Mouse (Mus musculus): ENCODE data around the gene Gnb5. TPM values are rescaled to one million over a fixed set of nuclear protein-coding genes. Genes with fewer than 3 reads are reported as not detected.

Gene Gnb5
- total and polyA plus RNA-seq, 2 experiments from 2014 or later, result 73.2 to 91.4 TPM

DNA sequence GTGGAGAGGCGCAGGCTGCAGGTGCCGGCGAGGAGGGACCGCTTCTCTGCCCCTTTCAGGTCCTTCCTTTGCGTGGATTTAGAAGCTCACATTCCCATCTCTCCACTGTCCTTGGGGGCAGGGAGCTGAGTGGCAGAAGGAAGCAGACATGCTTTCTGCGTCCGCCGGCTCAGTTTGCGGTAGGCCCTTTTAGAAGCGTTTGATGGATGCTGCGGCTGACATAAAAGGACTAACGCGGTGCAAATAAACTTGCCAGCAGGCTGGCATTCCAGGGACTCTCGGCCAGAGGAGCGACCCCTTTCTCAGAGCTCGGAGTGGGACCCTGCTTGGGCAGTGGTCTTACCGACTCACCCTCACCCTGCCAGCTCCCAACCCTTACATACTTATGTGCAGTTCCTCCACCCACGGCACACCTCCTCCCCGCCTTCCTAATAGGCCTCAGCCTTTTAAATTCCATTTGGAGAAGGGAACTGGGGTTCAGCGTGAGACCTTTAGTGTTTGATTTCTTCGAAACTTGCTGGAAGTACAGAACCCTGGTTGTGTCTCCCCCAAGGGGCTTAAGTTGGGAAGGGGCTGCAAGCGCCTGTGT is 8.5 kb downstream of the Gnb5 start:
- H3K36me3 ChIP-seq (ENCODE audit: insufficient read depth), result peaks cover 4% of the 10 kb centered on the region; the same call in 1 of the 2 replicates

GRCm38 (mm10) chr9:75315238-75315637 is 9.2 kb downstream of the Gnb5 start:
- Histone ChIP-seq H3K4me3 (ENCODE audit: low read depth, low read length) (peak overlapping the region; percentile 79), H3K4me1 (ENCODE audit: insufficient read depth) (peaks cover 12% of the 10 kb centered on the region), H3K4me2 (ENCODE audit: low read depth) (peak overlapping the region; percentile 76), H3K27ac (ENCODE audit: low read depth, low read length) (no peak overlapping the region), H3K36me3 (ENCODE audit: insufficient read depth) (peaks cover 4% of the 10 kb centered on the region; the same call in 1 of the 2 replicates), H3K9me3 (ENCODE audit: low read length) (no peaks in the 10 kb centered on the region), H3K27me3 (ENCODE audit: insufficient read depth, low read length) (no peaks in the 10 kb centered on the region), H3K9ac (no peak overlapping the region)
- ATAC-seq (no peak), DNase-seq (no peak)
- WGBS, result 76% methylated on average over 3 of the region's 3 CpGs
- no peak for TF ChIP-seq CTCF (IDR thresholded peaks at IDR 0.05; ENCODE audit: low read depth)

More for the DNA sequence above, 8.5 kb downstream of the Gnb5 start:
- H3K4me3 ChIP-seq (ENCODE audit: low read depth, low read length), result peak overlapping the region; percentile 79
- peak overlapping the region; percentile 80 for H3K9ac ChIP-seq
- peak overlapping the region; percentile 76 for H3K4me2 ChIP-seq (ENCODE audit: low read depth)
- peaks cover 12% of the 10 kb centered on the region for H3K4me1 ChIP-seq (ENCODE audit: insufficient read depth)
- peak overlapping the region; percentile 88 for H3K27ac ChIP-seq (ENCODE audit: low read depth, low read length)
- WGBS, result 4% methylated on average over 22 of the region's 22 CpGs
- no peak; the same call in 1 of the 2 replicates for TF ChIP-seq CTCF (IDR thresholded peaks at IDR 0.05; ENCODE audit: low read depth)
- H3K27me3 ChIP-seq (ENCODE audit: insufficient read depth, low read length), result no peaks in the 10 kb centered on the region
- peak; percentile 64 for ATAC-seq
- peak; percentile 71 for DNase-seq
- H3K9me3 ChIP-seq (ENCODE audit: low read length), result no peaks in the 10 kb centered on the region

DNA sequence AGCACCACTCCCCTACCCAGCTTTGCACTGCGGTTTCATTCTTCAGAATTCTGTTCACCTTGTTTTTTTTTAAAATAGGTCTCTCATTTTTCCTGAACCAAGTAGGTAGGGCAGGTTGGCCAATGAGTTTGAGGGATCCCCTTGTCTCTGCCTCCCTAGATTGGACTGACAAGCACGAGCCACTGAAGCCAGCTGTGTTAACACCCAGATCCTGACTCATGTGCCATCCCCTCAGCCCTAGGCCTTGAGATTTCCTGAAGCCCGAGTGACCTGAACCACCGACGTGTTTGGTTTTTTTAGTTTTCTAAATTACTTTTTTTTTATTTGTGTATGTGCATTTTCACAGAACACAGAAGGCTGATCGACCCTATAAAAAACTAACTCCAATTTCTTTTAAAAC is 10.7 kb downstream of the Gnb5 start:
- ATAC-seq (no peak), DNase-seq (no peak)
- Histone ChIP-seq H3K27ac (ENCODE audit: low read depth, low read length) (no peak overlapping the region), H3K9ac (no peak overlapping the region), H3K9me3 (ENCODE audit: low read length) (no peaks in the 10 kb centered on the region), H3K36me3 (ENCODE audit: insufficient read depth) (peaks cover 4% of the 10 kb centered on the region; the same call in 1 of the 2 replicates), H3K4me2 (ENCODE audit: low read depth) (no peak overlapping the region), H3K4me3 (ENCODE audit: low read depth, low read length) (no peak overlapping the region), H3K27me3 (ENCODE audit: insufficient read depth, low read length) (no peaks in the 10 kb centered on the region), H3K4me1 (ENCODE audit: insufficient read depth) (peaks cover 12% of the 10 kb centered on the region)
- 91% methylated on average over 6 of the region's 6 CpGs for whole genome bisulfite sequencing
- no peak for TF ChIP-seq CTCF (IDR thresholded peaks at IDR 0.05; ENCODE audit: low read depth)

- ATAC-seq (no peak), DNase-seq (no peak)
- no peak overlapping the region for H3K9ac ChIP-seq
- no peak overlapping the region for H3K4me2 ChIP-seq (ENCODE audit: low read depth)
- peaks cover 4% of the 10 kb centered on the region; the same call in 1 of the 2 replicates for H3K36me3 ChIP-seq (ENCODE audit: insufficient read depth)
- TF ChIP-seq CTCF (IDR thresholded peaks at IDR 0.05; ENCODE audit: low read depth), result no peak
- H3K27ac ChIP-seq (ENCODE audit: low read depth, low read length), result no peak overlapping the region
- 94% methylated on average over 2 of the region's 2 CpGs for WGBS
- peaks cover 12% of the 10 kb centered on the region for H3K4me1 ChIP-seq (ENCODE audit: insufficient read depth)
- H3K9me3 ChIP-seq (ENCODE audit: low read length), result no peaks in the 10 kb centered on the region
- no peaks in the 10 kb centered on the region for H3K27me3 ChIP-seq (ENCODE audit: insufficient read depth, low read length)
- no peak overlapping the region for H3K4me3 ChIP-seq (ENCODE audit: low read depth, low read length)
These were observed 12.1 kb downstream of the Gnb5 start for GRCm38 (mm10) chr9:75318196-75318595.

DNA sequence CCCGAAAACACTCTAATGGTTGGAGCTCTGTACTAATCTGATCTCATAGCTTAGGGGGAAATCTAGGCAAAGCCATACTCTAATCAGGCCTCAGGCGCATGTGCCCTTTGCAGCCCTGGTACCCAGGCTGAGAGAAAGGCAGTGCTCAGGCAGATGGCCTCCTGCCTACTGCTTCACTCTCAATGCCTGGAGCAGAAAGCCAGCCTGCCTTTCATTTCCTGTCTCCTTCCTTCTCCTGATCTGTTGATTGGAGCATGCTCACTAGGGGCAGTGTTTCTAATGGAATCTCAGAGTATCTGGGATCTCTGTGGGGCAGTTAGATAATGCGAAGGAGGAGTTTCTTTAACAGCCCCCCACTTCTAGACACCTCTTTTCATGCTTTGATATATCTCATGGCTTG is 13.3 kb downstream of the Gnb5 start:
- Histone ChIP-seq H3K4me3 (ENCODE audit: low read depth, low read length) (no peak overlapping the region), H3K4me1 (ENCODE audit: insufficient read depth) (peaks cover 12% of the 10 kb centered on the region), H3K9me3 (ENCODE audit: low read length) (no peaks in the 10 kb centered on the region), H3K9ac (no peak overlapping the region), H3K27ac (ENCODE audit: low read depth, low read length) (no peak overlapping the region), H3K27me3 (ENCODE audit: insufficient read depth, low read length) (no peaks in the 10 kb centered on the region), H3K36me3 (ENCODE audit: insufficient read depth) (peaks cover 4% of the 10 kb centered on the region; the same call in 1 of the 2 replicates), H3K4me2 (ENCODE audit: low read depth) (no peak overlapping the region)
- TF ChIP-seq CTCF (IDR thresholded peaks at IDR 0.05; ENCODE audit: low read depth), result peak; percentile 31; the same call in 1 of the 2 replicates
- DNase-seq (peak; percentile 8), ATAC-seq (no peak; the same call in 1 of the 2 replicates)
- WGBS, result 82% methylated on average over 3 of the region's 3 CpGs

DNA sequence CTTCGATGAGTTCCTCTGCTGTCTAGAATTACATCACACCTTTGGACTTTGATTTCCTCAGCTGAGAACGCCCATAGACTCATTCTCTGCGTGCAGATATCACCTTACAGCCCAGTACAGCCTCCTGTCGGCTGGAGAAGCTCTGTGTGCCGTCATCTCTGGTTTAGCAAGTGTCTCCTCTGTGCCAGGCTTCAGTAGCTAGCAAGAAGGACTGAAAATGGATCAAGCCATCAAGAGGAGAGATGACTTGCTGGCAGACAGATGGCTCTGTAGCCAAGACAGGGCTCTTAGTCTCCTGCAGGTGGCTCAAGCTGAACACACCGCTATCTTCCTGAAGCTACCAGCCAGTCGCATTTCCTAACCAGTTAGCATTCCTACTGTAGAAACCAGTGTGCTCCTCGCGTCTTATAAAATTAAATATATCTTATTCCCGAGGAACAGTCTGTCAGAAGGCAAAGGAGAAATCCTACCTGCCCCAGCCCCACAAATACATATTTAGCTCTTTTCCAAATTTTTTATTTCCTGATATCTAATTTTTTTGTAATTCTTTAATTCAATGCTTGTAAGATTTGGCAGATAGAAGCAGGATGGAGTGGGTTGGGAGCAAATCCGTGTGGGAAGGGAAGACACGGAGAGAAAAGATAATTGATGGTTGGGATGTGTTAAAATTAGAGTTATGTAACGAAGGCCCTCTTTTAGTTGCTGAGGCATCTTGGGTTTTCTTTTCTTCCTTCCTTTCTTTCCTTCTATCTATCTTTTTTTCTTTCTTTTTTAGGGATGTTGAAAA is 16.2 kb downstream of the Gnb5 start:
- Histone ChIP-seq H3K9ac (no peak overlapping the region), H3K27ac (ENCODE audit: low read depth, low read length) (no peak overlapping the region), H3K36me3 (ENCODE audit: insufficient read depth) (peaks cover 7% of the 10 kb centered on the region; the same call in 1 of the 2 replicates), H3K9me3 (ENCODE audit: low read length) (no peaks in the 10 kb centered on the region), H3K27me3 (ENCODE audit: insufficient read depth, low read length) (no peaks in the 10 kb centered on the region), H3K4me2 (ENCODE audit: low read depth) (no peak overlapping the region), H3K4me3 (ENCODE audit: low read depth, low read length) (no peak overlapping the region), H3K4me1 (ENCODE audit: insufficient read depth) (no peaks in the 10 kb centered on the region)
- TF ChIP-seq CTCF (IDR thresholded peaks at IDR 0.05; ENCODE audit: low read depth), result no peak
- ATAC-seq (no peak), DNase-seq (no peak)
- WGBS, result 79% methylated on average over 13 of the region's 13 CpGs

DNA sequence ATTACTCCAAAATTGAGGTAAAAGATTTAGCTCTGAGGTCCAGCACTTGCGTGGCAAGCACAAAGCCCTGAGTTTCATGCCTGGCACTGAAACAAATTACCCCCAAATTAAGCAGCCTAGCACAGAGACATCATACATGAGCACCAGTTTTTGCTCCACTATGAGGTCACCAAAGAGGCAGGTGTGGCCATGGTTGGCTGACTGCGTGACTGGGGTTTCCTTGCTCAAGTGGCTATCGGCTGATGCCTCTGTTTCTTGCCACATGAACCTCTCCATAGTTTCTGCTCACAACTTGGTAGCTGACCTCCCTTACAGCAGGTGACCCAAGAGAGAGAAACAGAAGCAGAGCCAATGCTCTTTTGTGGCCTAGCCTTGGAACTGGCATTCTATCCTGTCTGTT is 22.0 kb downstream of the Gnb5 start:
- Histone ChIP-seq H3K36me3 (ENCODE audit: insufficient read depth) (peaks cover 29% of the 10 kb centered on the region), H3K9ac (no peak overlapping the region), H3K9me3 (ENCODE audit: low read length) (no peaks in the 10 kb centered on the region), H3K27me3 (ENCODE audit: insufficient read depth, low read length) (no peaks in the 10 kb centered on the region), H3K4me3 (ENCODE audit: low read depth, low read length) (no peak overlapping the region), H3K4me1 (ENCODE audit: insufficient read depth) (no peaks in the 10 kb centered on the region), H3K27ac (ENCODE audit: low read depth, low read length) (no peak overlapping the region), H3K4me2 (ENCODE audit: low read depth) (no peak overlapping the region)
- no peak for DNase-seq
- WGBS, result 95% methylated on average over 3 of the region's 3 CpGs
- no peak for TF ChIP-seq CTCF (IDR thresholded peaks at IDR 0.05; ENCODE audit: low read depth)
- no peak for ATAC-seq
